Mouse (Mus musculus): ENCODE results near the gene Snupn.

DNA sequence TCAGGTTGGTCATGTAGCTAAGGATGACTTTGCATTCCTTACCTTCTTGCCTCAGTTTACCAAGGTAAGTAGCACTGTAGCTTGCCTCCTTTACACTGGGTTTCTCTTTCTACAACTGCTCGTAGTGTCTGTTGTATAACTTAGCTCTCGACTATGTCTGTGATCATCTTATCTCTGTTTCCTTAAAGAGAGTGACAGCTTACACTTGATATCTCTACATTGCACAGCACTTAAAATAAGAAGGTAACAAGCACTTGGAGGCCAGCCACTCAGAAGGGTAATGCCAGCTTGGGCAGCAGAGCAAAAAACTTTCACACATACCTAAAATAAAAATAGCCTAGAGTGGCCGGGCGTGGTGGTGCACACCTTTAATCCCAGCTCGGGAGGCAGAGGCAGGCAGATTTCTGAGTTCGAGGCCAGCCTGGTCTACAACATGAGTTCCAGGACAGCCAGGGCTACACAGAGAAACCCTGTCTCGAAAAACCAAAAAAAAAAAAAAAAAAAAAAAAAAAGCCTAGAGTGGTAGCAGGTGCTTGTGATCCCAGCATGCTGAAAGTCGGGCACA, 23.4 kb downstream of the Snupn start:
- TF ChIP-seq CTCF (IDR thresholded peaks at IDR 0.05; ENCODE audit: low read depth) (no peak), EP300 (IDR thresholded peaks at IDR 0.05; ENCODE audit: low read depth) (no peak)

Data from liver, embryonic 14.5 days (tissue).